Mouse (Mus musculus): Measurements from ENCODE around the gene Sipa1l2. TPM values are rescaled to one million over a fixed set of nuclear protein-coding genes. Genes with fewer than 3 reads are reported as not detected.

The Sipa1l2 gene
- total RNA-seq, 2 experiments from 2014 or later, result 36.4 to 40.7 TPM

DNA sequence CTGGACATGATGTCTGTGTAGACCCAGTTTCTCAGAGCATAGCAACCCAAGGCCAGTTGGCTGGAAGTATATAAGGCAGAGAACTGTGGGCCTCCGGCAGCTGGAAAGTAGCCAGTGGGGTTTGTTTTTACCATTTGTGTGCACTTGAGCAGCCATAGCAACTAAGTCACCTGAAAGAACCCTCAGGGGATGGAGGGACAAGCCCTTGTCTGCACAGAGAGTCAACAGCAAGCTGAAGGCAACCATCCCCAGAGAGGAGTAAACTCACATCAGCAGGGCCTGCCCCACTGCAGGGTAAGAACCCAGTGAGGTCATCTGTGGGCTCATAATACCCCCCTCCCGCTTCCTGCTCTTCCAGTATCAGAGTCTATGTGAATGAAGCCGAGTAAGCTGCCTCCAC is 14.7 kb upstream of the Sipa1l2 start:
- intact Hi-C loops (cut with DNase I), result no loop called here
- DNase-seq, result no peak

GRCm38 (mm10) chr8:125580426-125580825 is 10.8 kb upstream of the Sipa1l2 start:
- intact Hi-C loops (cut with DNase I), result no loop called here
- DNase-seq, result no peak

DNA sequence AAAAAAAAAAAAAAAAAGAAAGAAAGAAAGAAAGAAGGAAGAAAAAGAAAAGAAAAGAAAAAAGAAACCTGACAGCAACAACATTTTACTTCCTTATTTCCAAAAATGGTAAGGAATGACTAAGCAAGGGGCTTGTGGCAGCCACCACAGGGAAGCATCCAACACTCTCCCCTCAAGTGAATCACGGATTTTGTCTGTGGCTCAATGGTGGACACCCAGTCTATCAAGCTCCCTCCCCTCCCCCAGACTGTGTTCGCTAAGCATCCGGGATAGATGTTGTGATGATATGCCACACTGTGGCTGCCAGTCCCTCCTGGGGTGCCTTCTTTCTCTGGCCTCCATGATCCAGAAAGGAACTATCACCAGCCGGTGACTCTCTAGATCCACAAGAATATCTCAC is 6.5 kb upstream of the Sipa1l2 start:
- intact Hi-C loops (cut with DNase I), result loop anchor here (10.0 kb wide), 1 partner anchor 89 kb away; the partner anchor contains the start of gene Map10
- DNase-seq, result no peak

GRCm38 (mm10) chr8:125574280-125574679 is 4.7 kb upstream of the Sipa1l2 start:
- intact Hi-C loops (cut with DNase I), result loop anchor here (1.0 to 10.0 kb wide), 5 partner anchors 91 to 442 kb away; partner anchors contain the start of gene Map10
- peak in 1 of 2 experiments; percentile 44 for DNase-seq

GRCm38 (mm10) chr8:125572246-125572645 is 2.6 kb upstream of the Sipa1l2 start:
- intact Hi-C loops (cut with DNase I), result loop anchor here (5.0 to 10.0 kb wide), 3 partner anchors 93 to 440 kb away; partner anchors contain the start of gene Map10
- DNase-seq, result peak; percentile 46 to 47

GRCm38 (mm10) chr8:125570835-125571465 is 1.3 kb upstream of the Sipa1l2 start:
- DNase-seq, result peak in 1 of 2 experiments; percentile 19
- intact Hi-C loops (cut with DNase I), result loop anchor here (2.0 to 10.0 kb wide), 4 partner anchors 94 to 439 kb away; partner anchors contain the start of gene Map10

DNA sequence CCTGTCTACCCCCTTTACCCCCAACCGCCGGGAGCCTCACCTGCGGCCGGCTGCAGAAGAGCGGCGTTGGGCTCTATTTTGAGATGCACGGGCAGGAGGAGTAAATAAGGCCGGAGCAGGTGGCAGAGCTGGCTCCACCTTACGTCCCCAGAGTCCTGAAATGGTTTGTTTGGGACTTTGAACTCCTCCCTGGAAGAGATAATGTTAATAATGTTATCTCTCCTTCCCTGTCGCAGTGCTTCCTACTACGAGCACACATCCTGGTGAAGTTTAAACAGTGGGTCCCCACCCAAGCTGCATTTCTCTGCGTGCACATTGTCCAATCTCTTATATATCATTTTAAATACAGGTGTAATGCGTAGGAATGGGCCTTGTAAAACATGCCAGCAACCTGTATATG is 781 bp upstream of the Sipa1l2 start:
- intact Hi-C loops (cut with DNase I), result loop anchor here (2.0 to 10.0 kb wide), 4 partner anchors 94 to 438 kb away; partner anchors contain the start of gene Map10
- no peak for DNase-seq

- DNase-seq, result peak in 1 of 2 experiments; percentile 56
- intact Hi-C loops (cut with DNase I), result loop anchor here (1.0 to 5.0 kb wide), 6 partner anchors 38 to 384 kb away; no protein-coding TSS in a partner anchor
Measured at GRCm38 (mm10) chr8:125568851-125569532, 616 bp downstream of the Sipa1l2 start.

- peak in 1 of 2 experiments; percentile 59 for DNase-seq
Measured at GRCm38 (mm10) chr8:125568421-125568850, 1.2 kb downstream of the Sipa1l2 start.

GRCm38 (mm10) chr8:125567569-125567968 is 2.0 kb downstream of the Sipa1l2 start:
- intact Hi-C loops (cut with DNase I), result loop anchor here (5.0 kb wide), 2 partner anchors 55 to 105 kb away; no protein-coding TSS in a partner anchor

More at GRCm38 (mm10) chr8:125568421-125568850, 1.2 kb downstream of the Sipa1l2 start:
- intact Hi-C loops (cut with DNase I), result loop anchor here (1.0 to 5.0 kb wide), 6 partner anchors 38 to 384 kb away; no protein-coding TSS in a partner anchor

DNA sequence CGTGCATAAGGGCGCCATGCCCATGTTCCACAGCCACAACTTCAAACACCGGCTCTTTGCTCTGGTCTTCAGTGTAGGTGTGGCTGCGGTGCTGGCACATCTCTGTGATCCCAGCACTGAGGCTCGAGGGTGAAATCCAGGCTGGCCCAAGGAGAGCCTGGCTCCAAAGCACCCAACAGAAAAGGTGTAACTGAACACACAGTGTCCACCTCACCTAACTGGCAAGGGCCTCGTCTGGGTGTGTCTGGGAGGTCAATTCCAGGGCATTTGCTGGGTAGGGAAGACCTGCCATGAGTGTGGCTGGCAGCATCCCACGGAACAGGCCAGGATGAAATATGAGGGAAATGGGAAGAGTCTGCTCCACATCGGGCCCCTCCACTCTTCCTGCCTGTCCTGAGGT is 6.7 kb downstream of the Sipa1l2 start:
- intact Hi-C loops (cut with DNase I), result no loop called here
- no peak for DNase-seq

More at GRCm38 (mm10) chr8:125567569-125567968, 2.0 kb downstream of the Sipa1l2 start:
- DNase-seq, result no peak

- DNase-seq, result no peak
- intact Hi-C loops (cut with DNase I), result no loop called here
Measured at GRCm38 (mm10) chr8:125560825-125561490, 8.7 kb downstream of the Sipa1l2 start.

- intact Hi-C loops (cut with DNase I), result no loop called here
- DNase-seq, result no peak
Measured at GRCm38 (mm10) chr8:125559066-125559653, 10.4 kb downstream of the Sipa1l2 start.

GRCm38 (mm10) chr8:125558109-125559065 is 11.2 kb downstream of the Sipa1l2 start:
- peak; percentile 84 to 85 for DNase-seq
- intact Hi-C loops (cut with DNase I), result no loop called here

- intact Hi-C loops (cut with DNase I), result loop anchor here (2.0 kb wide), 1 partner anchor 23 kb away; no protein-coding TSS in a partner anchor
- no peak for DNase-seq
Measured at GRCm38 (mm10) chr8:125557391-125558108, 12.1 kb downstream of the Sipa1l2 start.

GRCm38 (mm10) chr8:125556706-125557105 is 12.9 kb downstream of the Sipa1l2 start:
- DNase-seq, result no peak
- intact Hi-C loops (cut with DNase I), result loop anchor here (2.0 kb wide), 1 partner anchor 22 kb away; no protein-coding TSS in a partner anchor

- DNase-seq, result no peak
- intact Hi-C loops (cut with DNase I), result no loop called here
Measured at GRCm38 (mm10) chr8:125550567-125550966, 19.0 kb downstream of the Sipa1l2 start.

DNA sequence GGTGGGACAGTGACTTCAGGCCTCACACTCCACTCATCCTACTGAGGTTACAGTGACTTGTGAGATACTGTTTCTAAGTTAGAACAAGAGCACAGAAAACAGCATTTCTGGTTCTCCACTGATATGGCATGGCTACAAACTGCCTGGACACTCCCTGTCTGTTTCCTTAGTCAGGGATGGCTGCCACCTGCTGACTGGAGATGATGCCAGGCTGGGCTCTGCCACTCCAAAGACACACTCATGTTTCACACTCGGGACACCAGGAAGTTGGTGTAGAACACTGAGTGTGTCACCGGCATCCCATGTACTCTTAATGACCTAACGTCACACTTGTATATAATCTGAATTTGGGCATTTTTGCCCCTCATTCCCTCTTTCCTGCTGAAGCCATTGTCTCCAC is 22.3 kb downstream of the Sipa1l2 start:
- no peak for DNase-seq
- intact Hi-C loops (cut with DNase I), result no loop called here
